Mouse (Mus musculus) right cerebral cortex, adult 2 months (tissue): Measurements from ENCODE around the gene Adcy1.
A peak's percentile ranks its signal among the peaks of the same experiment; 100 is the strongest.

ENCODE experiments used
- DNase-seq, 2 experiments: peaks; one replicate each; pipeline ENCODE4 v3.0.0; 2021 to 2022; ENCODE audit warnings: low spot score in 2 of 2

Gene Adcy1

GRCm38 (mm10) chr11:7068479-7069235 is 5.4 kb downstream of the Adcy1 start:
- no peak for DNase-seq

- no peak for DNase-seq
These were observed 6.5 kb downstream of the Adcy1 start for GRCm38 (mm10) chr11:7069762-7070161.

GRCm38 (mm10) chr11:7071617-7072016 is 8.3 kb downstream of the Adcy1 start:
- no peak for DNase-seq

- no peak for DNase-seq
These were observed 10.3 kb downstream of the Adcy1 start for GRCm38 (mm10) chr11:7073556-7073955.

- DNase-seq, result no peak
These were observed 13.2 kb downstream of the Adcy1 start for GRCm38 (mm10) chr11:7076510-7076909.

- no peak for DNase-seq
These were observed 18.6 kb downstream of the Adcy1 start for GRCm38 (mm10) chr11:7081893-7082292.

GRCm38 (mm10) chr11:7083911-7084310 is 20.6 kb downstream of the Adcy1 start:
- no peak for DNase-seq

- DNase-seq, result no peak
These were observed 21.9 kb downstream of the Adcy1 start for GRCm38 (mm10) chr11:7085184-7085583.

GRCm38 (mm10) chr11:7091120-7091519 is 27.8 kb downstream of the Adcy1 start:
- DNase-seq, result no peak

GRCm38 (mm10) chr11:7094844-7095243 is 31.6 kb downstream of the Adcy1 start:
- DNase-seq, result no peak

GRCm38 (mm10) chr11:7101674-7102073 is 38.4 kb downstream of the Adcy1 start:
- no peak for DNase-seq

GRCm38 (mm10) chr11:7102256-7103194 is 39.2 kb downstream of the Adcy1 start:
- DNase-seq, result no peak

GRCm38 (mm10) chr11:7105337-7105736 is 42.0 kb downstream of the Adcy1 start:
- no peak for DNase-seq

- no peak for DNase-seq
These were observed 45.8 kb downstream of the Adcy1 start for GRCm38 (mm10) chr11:7109131-7109530.

GRCm38 (mm10) chr11:7113046-7113445 is 49.8 kb downstream of the Adcy1 start:
- no peak for DNase-seq

GRCm38 (mm10) chr11:7113687-7114086 is 50.4 kb downstream of the Adcy1 start:
- no peak for DNase-seq

GRCm38 (mm10) chr11:7114312-7114711 is 51.0 kb downstream of the Adcy1 start:
- peak; percentile 40 to 44 for DNase-seq

- DNase-seq, result no peak
These were observed 53.4 kb downstream of the Adcy1 start for GRCm38 (mm10) chr11:7116647-7117046.

- DNase-seq, result no peak
These were observed 66.2 kb downstream of the Adcy1 start for GRCm38 (mm10) chr11:7129319-7130051.

- no peak for DNase-seq
These were observed 69.6 kb downstream of the Adcy1 start for GRCm38 (mm10) chr11:7132736-7133387.

GRCm38 (mm10) chr11:7133736-7134135 is 70.4 kb downstream of the Adcy1 start:
- no peak for DNase-seq

GRCm38 (mm10) chr11:7134319-7134718 is 71.0 kb downstream of the Adcy1 start:
- DNase-seq, result peak; percentile 67 to 68
